Mouse (Mus musculus): ENCODE results near the gene Aldh18a1.
"Not testable (repeated sequence)": the region's sequence is repeated elsewhere in the genome, so short reads cannot be mapped to it uniquely, and the experiment has no call there.

- TF ChIP-seq MAX (IDR thresholded peaks at IDR 0.05; ENCODE audit: low read depth); POLR2A (IDR thresholded peaks at IDR 0.05; ENCODE audit: insufficient read length, low read depth); POLR2AphosphoS2 (IDR thresholded peaks at IDR 0.05; ENCODE audit: insufficient read length, low read depth); CEBPB (IDR thresholded peaks at IDR 0.05; ENCODE audit: insufficient read depth, poor library complexity, severe bottlenecking); TCF12 (IDR thresholded peaks at IDR 0.05; ENCODE audit: insufficient read depth, poor library complexity, severe bottlenecking); MYOD1 (IDR thresholded peaks at IDR 0.05; ENCODE audit: control insufficient read depth in 1 of 3, insufficient read length in 2 of 3, low read depth in 2 of 3); USF1 (IDR thresholded peaks at IDR 0.05; ENCODE audit: low read depth); MYOG (IDR thresholded peaks at IDR 0.05; ENCODE audit: control insufficient read depth in 1 of 3, insufficient read depth in 1 of 3, insufficient read length in 2 of 3, low read depth in 2 of 3); TCF3 (IDR thresholded peaks at IDR 0.05; ENCODE audit: insufficient read length, low read depth); REST (IDR thresholded peaks at IDR 0.05; ENCODE audit: insufficient read depth, insufficient read length): not testable (repeated sequence)
Measured at GRCm38 (mm10) chr19:40600846-40601245, 12.6 kb upstream of the Aldh18a1 start.
